Mouse (Mus musculus) erythroid progenitor cell, adult 5-6 weeks (primary cell): ENCODE data around the gene Pmis2. TPM values are rescaled to one million over a fixed set of nuclear protein-coding genes. Genes with fewer than 3 reads are reported as not detected.
A peak's percentile ranks its signal among the peaks of the same experiment; 100 is the strongest.

Experiments
- ATAC-seq: replicated peaks from 2 replicates; pipeline ENCODE4 v1.8.0; 2016; ENCODE audit warnings: moderate number of reproducible peaks, mild to moderate bottlenecking, moderate TSS enrichment, inconsistent platforms; ENCODE audit not compliant: poor library complexity, low FRiP score, severe bottlenecking
- total RNA-seq, 2 experiments: library from RNA; stranded (forward) in 1 of 2; stranded (reverse) in 1 of 2; fragments of 150-400 nt in 1 of 2; fragments of 186-747, 209-891 nt in 1 of 2; gene quantifications; 2 replicates each; pipeline versions ENCODE4 v1.2.3 to v1.2.4; 2015 to 2017; ENCODE audit warnings: low replicate concordance in 2 of 2

Gene Pmis2
- total RNA-seq, 2 experiments from 2014 or later, result not detected

GRCm38 (mm10) chr7:30635752-30636151, 35.7 kb downstream of the Pmis2 start, which contains the start of gene Etv2:
Gene Etv2, minus strand, starts transcription at chr7:30635852.
- no peak for ATAC-seq

DNA sequence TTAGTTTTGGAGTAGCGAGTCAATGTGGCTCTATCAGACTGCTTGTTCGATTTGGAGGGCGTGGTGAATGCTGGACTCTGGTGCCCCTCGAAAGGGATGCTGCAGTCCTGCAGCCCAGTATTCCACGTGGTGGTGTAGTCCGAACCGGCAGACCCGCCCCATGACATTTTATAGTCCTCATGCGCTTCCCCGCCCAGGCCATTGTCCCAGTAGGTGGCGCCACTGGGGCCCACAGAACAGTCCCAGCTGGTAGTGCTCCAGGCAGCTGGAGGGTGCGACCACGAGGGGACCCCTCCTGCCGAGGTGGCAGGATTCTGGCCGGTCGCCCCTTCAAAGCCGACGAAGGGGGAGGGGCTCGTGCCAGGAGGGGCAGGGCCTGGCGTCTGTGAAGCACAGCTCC, 36.8 kb downstream of the Pmis2 start:
- peak; percentile 67 for ATAC-seq

DNA sequence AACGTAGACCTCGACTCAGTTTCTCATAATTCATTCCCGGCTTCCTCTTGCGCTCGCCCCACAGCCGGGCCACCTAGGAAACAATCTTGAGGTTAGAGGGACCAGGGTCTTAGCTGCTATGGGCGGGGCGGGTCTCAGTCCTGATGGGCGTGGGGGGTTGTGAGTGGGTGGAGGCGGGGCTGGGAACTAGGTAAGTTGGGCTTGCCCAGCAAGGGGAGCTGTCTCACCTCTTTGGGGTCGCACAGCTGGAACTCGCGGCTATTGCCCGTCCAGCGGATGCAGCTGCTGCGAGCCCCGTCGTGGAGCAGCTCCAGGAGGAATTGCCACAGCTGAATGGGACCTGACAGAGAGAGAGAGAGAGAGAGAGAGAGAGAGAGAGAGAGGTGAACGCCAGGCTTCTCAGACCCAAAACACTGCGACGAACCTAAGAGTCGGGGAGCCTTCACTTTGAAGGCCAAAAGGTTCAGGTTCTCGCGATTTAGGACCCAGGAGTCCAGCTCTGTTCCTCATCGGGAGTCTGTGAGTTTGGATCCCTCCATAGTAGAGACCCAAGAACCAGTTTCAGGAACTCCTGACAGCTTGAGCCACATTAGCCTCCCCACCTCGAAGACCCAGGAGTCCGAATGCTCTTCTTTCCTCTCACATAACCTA, 37.5 kb downstream of the Pmis2 start:
- no peak for ATAC-seq

- no peak for ATAC-seq
Measured at GRCm38 (mm10) chr7:30629013-30629412, 42.4 kb downstream of the Pmis2 start.

- no peak for ATAC-seq
Measured at GRCm38 (mm10) chr7:30626647-30627046, 44.8 kb downstream of the Pmis2 start.

GRCm38 (mm10) chr7:30625530-30626384, 45.6 kb downstream of the Pmis2 start, which contains the start of gene Cox6b1:
Gene Cox6b1, minus strand, starts transcription at chr7:30626151.
- peak; percentile 98 for ATAC-seq

Other genes with a start within 250 kb of the Pmis2 start
Only the 30 nearest of the 32 such genes appear.
- gene Aplp1, start 226.1 kb downstream of the Pmis2 start, total RNA-seq (2015; ENCODE audit: low replicate concordance), result not detected in 2 replicates
- gene Aplp1, start 226.1 kb downstream of the Pmis2 start, total RNA-seq (2017; ENCODE audit: low replicate concordance), result not detected in 2 replicates
- not detected in 2 replicates for gene Kirrel2, start 213.9 kb downstream of the Pmis2 start, total RNA-seq (2015; ENCODE audit: low replicate concordance)
- not detected in 2 replicates for gene Kirrel2, start 213.9 kb downstream of the Pmis2 start, total RNA-seq (2017; ENCODE audit: low replicate concordance)
- not detected in 2 replicates for gene Nphs1, start 213.3 kb downstream of the Pmis2 start, total RNA-seq (2015; ENCODE audit: low replicate concordance)
- 1.2 TPM in 1 of 2 replicates, not detected in the other for gene Nphs1, start 213.3 kb downstream of the Pmis2 start, total RNA-seq (2017; ENCODE audit: low replicate concordance)
- gene Prodh2, start 178.0 kb downstream of the Pmis2 start, total RNA-seq (2015; ENCODE audit: low replicate concordance), result not detected in 2 replicates
- not detected in 2 replicates for gene Prodh2, start 178.0 kb downstream of the Pmis2 start, total RNA-seq (2017; ENCODE audit: low replicate concordance)
- gene Arhgap33, start 136.5 kb downstream of the Pmis2 start, total RNA-seq (2015; ENCODE audit: low replicate concordance), result 73.5 and 85.9 TPM in 2 replicates
- 43.0 and 77.7 TPM in 2 replicates for gene Arhgap33, start 136.5 kb downstream of the Pmis2 start, total RNA-seq (2017; ENCODE audit: low replicate concordance)
- gene Hspb6, start 119.4 kb downstream of the Pmis2 start, total RNA-seq (2015; ENCODE audit: low replicate concordance), result 62.7 and 79.2 TPM in 2 replicates
- gene Hspb6, start 119.4 kb downstream of the Pmis2 start, total RNA-seq (2017; ENCODE audit: low replicate concordance), result 19.0 and 21.8 TPM in 2 replicates
- gene Proser3, start 119.3 kb downstream of the Pmis2 start, total RNA-seq (2015; ENCODE audit: low replicate concordance), result 16.8 and 24.5 TPM in 2 replicates
- 10.9 and 18.1 TPM in 2 replicates for gene Proser3, start 119.3 kb downstream of the Pmis2 start, total RNA-seq (2017; ENCODE audit: low replicate concordance)
- gene Lin37, start 111.8 kb downstream of the Pmis2 start, total RNA-seq (2015; ENCODE audit: low replicate concordance), result 31.4 and 56.2 TPM in 2 replicates
- 12.5 and 22.3 TPM in 2 replicates for gene Lin37, start 111.8 kb downstream of the Pmis2 start, total RNA-seq (2017; ENCODE audit: low replicate concordance)
- gene U2af1l4, start 108.3 kb downstream of the Pmis2 start, total RNA-seq (2015; ENCODE audit: low replicate concordance), result 8.4 and 43.6 TPM in 2 replicates
- 40.8 and 59.9 TPM in 2 replicates for gene U2af1l4, start 108.3 kb downstream of the Pmis2 start, total RNA-seq (2017; ENCODE audit: low replicate concordance)
- 3.2 and 4.2 TPM in 2 replicates for gene Gm49396, start 108.3 kb downstream of the Pmis2 start, total RNA-seq (2015; ENCODE audit: low replicate concordance)
- 6.8 and 7.2 TPM in 2 replicates for gene Gm49396, start 108.3 kb downstream of the Pmis2 start, total RNA-seq (2017; ENCODE audit: low replicate concordance)
- gene Psenen, start 108.0 kb downstream of the Pmis2 start, total RNA-seq (2015; ENCODE audit: low replicate concordance), result 67.4 and 73.8 TPM in 2 replicates
- gene Psenen, start 108.0 kb downstream of the Pmis2 start, total RNA-seq (2017; ENCODE audit: low replicate concordance), result 32.9 and 98.7 TPM in 2 replicates
- gene Igflr1, start 106.2 kb downstream of the Pmis2 start, total RNA-seq (2015; ENCODE audit: low replicate concordance), result 5.4 and 24.7 TPM in 2 replicates
- 3.3 TPM in 1 of 2 replicates, not detected in the other for gene Igflr1, start 106.2 kb downstream of the Pmis2 start, total RNA-seq (2017; ENCODE audit: low replicate concordance)
- gene Kmt2b, start 82.9 kb downstream of the Pmis2 start, total RNA-seq (2015; ENCODE audit: low replicate concordance), result 155 and 163 TPM in 2 replicates
- 47.9 and 48.0 TPM in 2 replicates for gene Kmt2b, start 82.9 kb downstream of the Pmis2 start, total RNA-seq (2017; ENCODE audit: low replicate concordance)
- not detected in 2 replicates for gene Zbtb32, start 72.7 kb downstream of the Pmis2 start, total RNA-seq (2015; ENCODE audit: low replicate concordance)
- gene Zbtb32, start 72.7 kb downstream of the Pmis2 start, total RNA-seq (2017; ENCODE audit: low replicate concordance), result 0.39 TPM in 1 of 2 replicates, not detected in the other
- gene Upk1a, start 58.8 kb downstream of the Pmis2 start, total RNA-seq (2015; ENCODE audit: low replicate concordance), result not detected in 2 replicates
- 2.7 TPM in 1 of 2 replicates, not detected in the other for gene Upk1a, start 58.8 kb downstream of the Pmis2 start, total RNA-seq (2017; ENCODE audit: low replicate concordance)
- 152 and 165 TPM in 2 replicates for gene Cox6b1, start 45.5 kb downstream of the Pmis2 start, total RNA-seq (2015; ENCODE audit: low replicate concordance)
- 128 and 263 TPM in 2 replicates for gene Cox6b1, start 45.5 kb downstream of the Pmis2 start, total RNA-seq (2017; ENCODE audit: low replicate concordance)
- gene Etv2, start 35.8 kb downstream of the Pmis2 start, total RNA-seq (2015; ENCODE audit: low replicate concordance), result not detected in 2 replicates
- not detected in 2 replicates for gene Etv2, start 35.8 kb downstream of the Pmis2 start, total RNA-seq (2017; ENCODE audit: low replicate concordance)
- gene Rbm42, start 21.3 kb downstream of the Pmis2 start, total RNA-seq (2015; ENCODE audit: low replicate concordance), result 35.0 and 44.9 TPM in 2 replicates
- gene Rbm42, start 21.3 kb downstream of the Pmis2 start, total RNA-seq (2017; ENCODE audit: low replicate concordance), result 11.4 and 26.3 TPM in 2 replicates
- 49.9 and 51.5 TPM in 2 replicates for gene Haus5, start 6.6 kb downstream of the Pmis2 start, total RNA-seq (2015; ENCODE audit: low replicate concordance)
- 45.6 and 50.1 TPM in 2 replicates for gene Haus5, start 6.6 kb downstream of the Pmis2 start, total RNA-seq (2017; ENCODE audit: low replicate concordance)
- not detected in 2 replicates for gene 2200002J24Rik, start 27.3 kb upstream of the Pmis2 start, total RNA-seq (2015; ENCODE audit: low replicate concordance)
- gene 2200002J24Rik, start 27.3 kb upstream of the Pmis2 start, total RNA-seq (2017; ENCODE audit: low replicate concordance), result not detected in 2 replicates
- gene Atp4a, start 40.6 kb upstream of the Pmis2 start, total RNA-seq (2015; ENCODE audit: low replicate concordance), result 4.0 TPM in 1 of 2 replicates, not detected in the other
- not detected in 2 replicates for gene Atp4a, start 40.6 kb upstream of the Pmis2 start, total RNA-seq (2017; ENCODE audit: low replicate concordance)
- gene Tmem147, start 57.9 kb upstream of the Pmis2 start, total RNA-seq (2015; ENCODE audit: low replicate concordance), result 5.4 and 21.0 TPM in 2 replicates
- 5.1 and 11.2 TPM in 2 replicates for gene Tmem147, start 57.9 kb upstream of the Pmis2 start, total RNA-seq (2017; ENCODE audit: low replicate concordance)
- gene Gapdhs, start 72.1 kb upstream of the Pmis2 start, total RNA-seq (2015; ENCODE audit: low replicate concordance), result not detected in 2 replicates
- gene Gapdhs, start 72.1 kb upstream of the Pmis2 start, total RNA-seq (2017; ENCODE audit: low replicate concordance), result not detected in 2 replicates
- gene Sbsn, start 79.9 kb upstream of the Pmis2 start, total RNA-seq (2015; ENCODE audit: low replicate concordance), result not detected in 2 replicates
- not detected in 2 replicates for gene Sbsn, start 79.9 kb upstream of the Pmis2 start, total RNA-seq (2017; ENCODE audit: low replicate concordance)
- 1.7 and 9.4 TPM in 2 replicates for gene Dmkn, start 92.2 kb upstream of the Pmis2 start, total RNA-seq (2015; ENCODE audit: low replicate concordance)
- 9.7 TPM in 1 of 2 replicates, not detected in the other for gene Dmkn, start 92.2 kb upstream of the Pmis2 start, total RNA-seq (2017; ENCODE audit: low replicate concordance)
- not detected in 2 replicates for gene Krtdap, start 116.3 kb upstream of the Pmis2 start, total RNA-seq (2015; ENCODE audit: low replicate concordance)
- gene Krtdap, start 116.3 kb upstream of the Pmis2 start, total RNA-seq (2017; ENCODE audit: low replicate concordance), result not detected in 2 replicates
- 2.2 and 7.1 TPM in 2 replicates for gene Ffar2, start 152.2 kb upstream of the Pmis2 start, total RNA-seq (2015; ENCODE audit: low replicate concordance)
- 3.1 and 6.0 TPM in 2 replicates for gene Ffar2, start 152.2 kb upstream of the Pmis2 start, total RNA-seq (2017; ENCODE audit: low replicate concordance)
- gene Ffar3, start 184.6 kb upstream of the Pmis2 start, total RNA-seq (2015; ENCODE audit: low replicate concordance), result not detected in 2 replicates
- not detected in 2 replicates for gene Ffar3, start 184.6 kb upstream of the Pmis2 start, total RNA-seq (2017; ENCODE audit: low replicate concordance)
- gene Ffar1, start 190.0 kb upstream of the Pmis2 start, total RNA-seq (2015; ENCODE audit: low replicate concordance), result not detected in 2 replicates
- not detected in 2 replicates for gene Ffar1, start 190.0 kb upstream of the Pmis2 start, total RNA-seq (2017; ENCODE audit: low replicate concordance)
- 2.9 and 3.6 TPM in 2 replicates for gene Cd22, start 208.7 kb upstream of the Pmis2 start, total RNA-seq (2015; ENCODE audit: low replicate concordance)
- gene Cd22, start 208.7 kb upstream of the Pmis2 start, total RNA-seq (2017; ENCODE audit: low replicate concordance), result 1.0 and 3.3 TPM in 2 replicates